Mouse (Mus musculus): ENCODE data around the gene Tshz2.
"Not testable (repeated sequence)": the region's sequence is repeated elsewhere in the genome, so short reads cannot be mapped to it uniquely, and the experiment has no call there.

The Tshz2 gene

GRCm38 (mm10) chr2:169758120-169758519 is 125.3 kb downstream of the Tshz2 start:
- no peak for DNase-seq (ENCODE audit: low spot score in 2 of 2)

- no peak for DNase-seq (ENCODE audit: low spot score in 2 of 2)
These were observed 127.3 kb downstream of the Tshz2 start for GRCm38 (mm10) chr2:169760117-169760516.

GRCm38 (mm10) chr2:169761726-169762125 is 128.9 kb downstream of the Tshz2 start:
- no peak for DNase-seq (ENCODE audit: low spot score in 2 of 2)

- DNase-seq (ENCODE audit: low spot score in 2 of 2): no peak
These were observed 129.5 kb downstream of the Tshz2 start for GRCm38 (mm10) chr2:169762301-169762700.

- DNase-seq (ENCODE audit: low spot score in 2 of 2): no peak
These were observed 130.9 kb downstream of the Tshz2 start for GRCm38 (mm10) chr2:169763716-169764115.

GRCm38 (mm10) chr2:169766247-169766646 is 133.4 kb downstream of the Tshz2 start:
- no peak for DNase-seq (ENCODE audit: low spot score in 2 of 2)

- DNase-seq (ENCODE audit: low spot score in 2 of 2): no peak
These were observed 134.5 kb downstream of the Tshz2 start for GRCm38 (mm10) chr2:169767281-169767680.

GRCm38 (mm10) chr2:169775078-169775477 is 142.3 kb downstream of the Tshz2 start:
- no peak for DNase-seq (ENCODE audit: low spot score in 2 of 2)

- no peak for DNase-seq (ENCODE audit: low spot score in 2 of 2)
These were observed 144.4 kb downstream of the Tshz2 start for GRCm38 (mm10) chr2:169777242-169777641.

- DNase-seq (ENCODE audit: low spot score in 2 of 2): no peak
These were observed 145.0 kb downstream of the Tshz2 start for GRCm38 (mm10) chr2:169777764-169778163.

GRCm38 (mm10) chr2:169778740-169779345 is 146.0 kb downstream of the Tshz2 start:
- DNase-seq (ENCODE audit: low spot score in 2 of 2): no peak

- not testable (repeated sequence) for DNase-seq (ENCODE audit: low spot score in 2 of 2)
These were observed 148.9 kb downstream of the Tshz2 start for GRCm38 (mm10) chr2:169781671-169782070.

- no peak for DNase-seq (ENCODE audit: low spot score in 2 of 2)
These were observed 150.3 kb downstream of the Tshz2 start for GRCm38 (mm10) chr2:169782874-169783680.

- DNase-seq (ENCODE audit: low spot score in 2 of 2): no peak
These were observed 150.8 kb downstream of the Tshz2 start for GRCm38 (mm10) chr2:169783681-169784033.

- no peak for DNase-seq (ENCODE audit: low spot score in 2 of 2)
These were observed 154.6 kb downstream of the Tshz2 start for GRCm38 (mm10) chr2:169787381-169787780.

- no peak for DNase-seq (ENCODE audit: low spot score in 2 of 2)
These were observed 155.1 kb downstream of the Tshz2 start for GRCm38 (mm10) chr2:169787906-169788305.

- peak; percentile 33 to 49 for DNase-seq (ENCODE audit: low spot score in 2 of 2)
These were observed 157.8 kb downstream of the Tshz2 start for GRCm38 (mm10) chr2:169790439-169791131.

- DNase-seq (ENCODE audit: low spot score in 2 of 2): no peak
These were observed 159.9 kb downstream of the Tshz2 start for GRCm38 (mm10) chr2:169792706-169793105.

GRCm38 (mm10) chr2:169802241-169802640 is 169.4 kb downstream of the Tshz2 start:
- DNase-seq (ENCODE audit: low spot score in 2 of 2): no peak

GRCm38 (mm10) chr2:169804380-169804779 is 171.6 kb downstream of the Tshz2 start:
- no peak for DNase-seq (ENCODE audit: low spot score in 2 of 2)

GRCm38 (mm10) chr2:169805545-169805944 is 172.7 kb downstream of the Tshz2 start:
- DNase-seq (ENCODE audit: low spot score in 2 of 2): no peak

- DNase-seq (ENCODE audit: low spot score in 2 of 2): no peak
These were observed 178.8 kb downstream of the Tshz2 start for GRCm38 (mm10) chr2:169811589-169811988.

- DNase-seq (ENCODE audit: low spot score in 2 of 2): no peak
These were observed 179.2 kb downstream of the Tshz2 start for GRCm38 (mm10) chr2:169812055-169812454.

Data from spleen, postnatal 36 days (tissue).